Mouse (Mus musculus) T-helper 1 cell (primary cell): Measurements from ENCODE around the gene Pde9a.
"Not testable (repeated sequence)": the region's sequence is repeated elsewhere in the genome, so short reads cannot be mapped to it uniquely, and the experiment has no call there.

Source experiments
- in situ Hi-C: fragments of 300-600 bp; cut with MboI, MseI; formaldehyde crosslinking; loops from one replicate; pipeline ENCODE4 v1.15.1; 2025; ENCODE audit warnings: high pct_unique_total_duplicates

Gene Pde9a

GRCm38 (mm10) chr17:31385671-31386665 lies at the start of gene Pde9a:
TSS of gene Pde9a (plus strand) at chr17:31386210.
- in situ Hi-C loops = loop anchor here (5.0 kb wide), 1 partner anchor 96 kb away; no protein-coding TSS in a partner anchor

- in situ Hi-C loops = no loop called here
These were observed 46.2 kb upstream of the Pde9a start for GRCm38 (mm10) chr17:31339769-31340168.

- in situ Hi-C loops = no loop called here
These were observed 43.8 kb upstream of the Pde9a start for GRCm38 (mm10) chr17:31342191-31342590.

- in situ Hi-C loops = no loop called here
These were observed 41.7 kb upstream of the Pde9a start for GRCm38 (mm10) chr17:31344172-31344801.

- in situ Hi-C loops = no loop called here
These were observed 41.2 kb upstream of the Pde9a start for GRCm38 (mm10) chr17:31344816-31345215.

GRCm38 (mm10) chr17:31348129-31348528 lies 37.9 kb upstream of the Pde9a start:
- in situ Hi-C loops = no loop called here

- in situ Hi-C loops = no loop called here
These were observed 36.6 kb upstream of the Pde9a start for GRCm38 (mm10) chr17:31349388-31349787.

GRCm38 (mm10) chr17:31351984-31352383 lies 34.0 kb upstream of the Pde9a start:
- in situ Hi-C loops = no loop called here

GRCm38 (mm10) chr17:31353255-31353654 lies 32.8 kb upstream of the Pde9a start:
- in situ Hi-C loops = no loop called here

GRCm38 (mm10) chr17:31354684-31355083 lies 31.3 kb upstream of the Pde9a start:
- in situ Hi-C loops = not testable (repeated sequence)

GRCm38 (mm10) chr17:31355792-31356502 lies 30.1 kb upstream of the Pde9a start:
- in situ Hi-C loops = no loop called here

- in situ Hi-C loops = no loop called here
These were observed 25.4 kb upstream of the Pde9a start for GRCm38 (mm10) chr17:31360582-31360981.

GRCm38 (mm10) chr17:31365586-31366166 lies 20.3 kb upstream of the Pde9a start:
- in situ Hi-C loops = no loop called here

GRCm38 (mm10) chr17:31370221-31370620 lies 15.8 kb upstream of the Pde9a start:
- in situ Hi-C loops = no loop called here

GRCm38 (mm10) chr17:31370931-31371330 lies 15.1 kb upstream of the Pde9a start:
- in situ Hi-C loops = no loop called here

- in situ Hi-C loops = no loop called here
These were observed 8.0 kb upstream of the Pde9a start for GRCm38 (mm10) chr17:31377961-31378360.

- in situ Hi-C loops = no loop called here
These were observed 7.6 kb upstream of the Pde9a start for GRCm38 (mm10) chr17:31378361-31378761.

- in situ Hi-C loops = no loop called here
These were observed 6.9 kb upstream of the Pde9a start for GRCm38 (mm10) chr17:31379086-31379485.

GRCm38 (mm10) chr17:31379863-31380262 lies 6.1 kb upstream of the Pde9a start:
- in situ Hi-C loops = no loop called here

GRCm38 (mm10) chr17:31383320-31383719 lies 2.7 kb upstream of the Pde9a start:
- in situ Hi-C loops = no loop called here

GRCm38 (mm10) chr17:31384968-31385627 lies 912 bp upstream of the Pde9a start:
- in situ Hi-C loops = loop anchor here (5.0 kb wide), 1 partner anchor 97 kb away; no protein-coding TSS in a partner anchor
